Mouse (Mus musculus) C2C12 (cell line): ENCODE results near the gene Ifnar2.

ENCODE experiments used
- CEBPB ChIP-seq: IDR thresholded peaks from one replicate; pipeline ENCODE4 v1.6.1; 2011; ENCODE audit warnings: low read depth, mild to moderate bottlenecking, control low read depth, moderate library complexity
- CTCF ChIP-seq: IDR thresholded peaks from one replicate; pipeline ENCODE4 v1.5.1; 2011; ENCODE audit not compliant: control insufficient read depth, insufficient read depth, insufficient read length
- FOSL1 ChIP-seq: IDR thresholded peaks from one replicate; pipeline ENCODE4 v1.8.0; 2011; ENCODE audit warnings: mild to moderate bottlenecking, low read length; ENCODE audit not compliant: poor library complexity, insufficient read depth, severe bottlenecking
- MAX ChIP-seq: IDR thresholded peaks from one replicate; pipeline ENCODE4 v1.6.1; 2011; ENCODE audit warnings: mild to moderate bottlenecking, control low read depth
- MYOG ChIP-seq: IDR thresholded peaks from one replicate; pipeline ENCODE4 v1.6.1; 2011; ENCODE audit not compliant: control insufficient read depth, insufficient read length; ENCODE audit errors: extremely low read depth
- USF1 ChIP-seq: IDR thresholded peaks from one replicate; pipeline ENCODE4 v1.6.1; 2011; ENCODE audit warnings: low read depth, mild to moderate bottlenecking, control low read depth, moderate library complexity

DNA sequence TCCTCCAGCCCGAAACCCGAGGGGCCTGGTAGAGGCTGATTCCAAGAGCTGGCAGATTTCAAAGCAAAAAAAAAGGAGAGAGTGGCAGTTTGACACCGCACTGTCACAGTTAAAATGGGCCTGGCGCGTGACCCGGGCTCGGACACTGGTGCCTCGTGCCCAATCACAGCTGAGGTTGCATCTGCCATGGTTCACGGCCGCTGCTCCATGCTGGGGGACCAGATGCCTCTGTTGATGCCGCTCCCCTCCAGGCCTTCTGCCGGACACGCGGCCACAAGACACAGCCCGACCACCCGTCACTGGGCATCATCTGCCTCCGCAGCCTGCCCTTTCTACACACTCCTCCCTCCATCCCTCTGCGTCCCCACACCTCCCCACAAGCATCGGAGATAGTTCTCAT lies 43.7 kb upstream of the Ifnar2 start:
- TF ChIP-seq MYOG (no peak), CTCF (no peak), USF1 (no peak), FOSL1 (no peak), CEBPB (no peak), MAX (no peak)
